Mouse (Mus musculus) megakaryocyte-erythroid progenitor cell, adult 5-6 weeks (primary cell): ENCODE data around the gene Gm17387. TPM values are rescaled to one million over a fixed set of nuclear protein-coding genes. Genes with fewer than 3 reads are reported as not detected.
"Not testable (repeated sequence)": the region's sequence is repeated elsewhere in the genome, so short reads cannot be mapped to it uniquely, and the experiment has no call there.

Experiments used
- ATAC-seq: replicated peaks from 2 replicates; pipeline ENCODE4 v1.8.0; 2016; ENCODE audit warnings: mild to moderate bottlenecking, inconsistent platforms; ENCODE audit not compliant: severe bottlenecking, poor library complexity, low FRiP score, low TSS enrichment
- total RNA-seq, 2 experiments: library from RNA; stranded (forward) in 1 of 2; stranded (reverse) in 1 of 2; fragments of 200-1000, 215-1000 nt in 1 of 2; fragments of >200 nt in 1 of 2; fragmentation: Nextera tagmentation in 1 of 2; gene quantifications; 2 replicates each; pipeline ENCODE4 v1.2.3; 2014 to 2017

Gene Gm17387
- total RNA-seq, 2 experiments from 2014 or later: not detected

GRCm38 (mm10) chr7:141010593-141010992, 18.3 kb upstream of the Gm17387 start, which contains the start of gene Ifitm3:
Gene Ifitm3, minus strand, starts transcription at chr7:141010770.
- ATAC-seq: no peak

- ATAC-seq: no peak
Observed at GRCm38 (mm10) chr7:141011238-141011770, 17.6 kb upstream of the Gm17387 start.

GRCm38 (mm10) chr7:141016707-141017697, 11.9 kb upstream of the Gm17387 start:
- no peak for ATAC-seq

GRCm38 (mm10) chr7:141017824-141018223, 11.1 kb upstream of the Gm17387 start, which contains the start of gene Ifitm6:
Gene Ifitm6, minus strand, starts transcription at chr7:141017924.
- not testable (repeated sequence) for ATAC-seq

GRCm38 (mm10) chr7:141019028-141019427, 9.9 kb upstream of the Gm17387 start:
- ATAC-seq: no peak

- peak; percentile 50; the same call in 1 of the 2 replicates for ATAC-seq
Observed at GRCm38 (mm10) chr7:141021489-141022449, 7.2 kb upstream of the Gm17387 start.

- ATAC-seq: no peak
Observed at GRCm38 (mm10) chr7:141024865-141025838, 3.8 kb upstream of the Gm17387 start.

GRCm38 (mm10) chr7:141026097-141026739, 2.7 kb upstream of the Gm17387 start:
- ATAC-seq: no peak

GRCm38 (mm10) chr7:141026740-141027098, 2.2 kb upstream of the Gm17387 start:
- no peak for ATAC-seq

GRCm38 (mm10) chr7:141030390-141030789, 1.5 kb downstream of the Gm17387 start:
- ATAC-seq: no peak

GRCm38 (mm10) chr7:141032458-141033167, 3.7 kb downstream of the Gm17387 start:
- ATAC-seq: peak; percentile 77

GRCm38 (mm10) chr7:141036624-141037023, 7.7 kb downstream of the Gm17387 start:
- ATAC-seq: not testable (repeated sequence)

GRCm38 (mm10) chr7:141038090-141039032, 9.4 kb downstream of the Gm17387 start:
- ATAC-seq: no peak

- ATAC-seq: no peak
Observed at GRCm38 (mm10) chr7:141039386-141040107, 10.6 kb downstream of the Gm17387 start.

GRCm38 (mm10) chr7:141040867-141041606, 12.1 kb downstream of the Gm17387 start:
- ATAC-seq: no peak
